Mouse (Mus musculus) hindbrain, postnatal 0 days (tissue): ENCODE data around the gene Dusp1. TPM values are rescaled to one million over a fixed set of nuclear protein-coding genes. Genes with fewer than 3 reads are reported as not detected.

Source experiments
- ATAC-seq: fragments of 200-750 bp; cut with Nextera tagmentation; 2 replicates; pipeline ENCODE4 v1.8.0; 2017; ENCODE audit warnings: mild to moderate bottlenecking, moderate TSS enrichment, moderate library complexity
- DNase-seq: peaks from one replicate; pipeline ENCODE4 v3.0.0-alpha.2; 2015; ENCODE audit warnings: low spot score
- H3K27ac ChIP-seq: fragments of 300-500 bp; sonication (generic); 2 replicates; pipeline ENCODE4 v1.5.1; 2014; ENCODE audit warnings: mild to moderate bottlenecking
- H3K27me3 ChIP-seq: fragments of 300-500 bp; sonication (generic); 2 replicates; pipeline ENCODE4 v1.6.1; 2014; ENCODE audit warnings: low read length, mixed read lengths; ENCODE audit not compliant: insufficient read depth
- H3K36me3 ChIP-seq: fragments of 300-500 bp; sonication (generic); 2 replicates; pipeline ENCODE4 v1.6.1; 2014; ENCODE audit warnings: low read length, mixed read lengths; ENCODE audit not compliant: insufficient read depth
- H3K4me1 ChIP-seq: fragments of 300-500 bp; sonication (generic); 2 replicates; pipeline ENCODE4 v1.6.1; 2014; ENCODE audit warnings: antibody characterized with exemption, low read length, mixed read lengths; ENCODE audit not compliant: insufficient read depth
- H3K4me2 ChIP-seq: fragments of 300-500 bp; sonication (generic); 2 replicates; pipeline ENCODE4 v1.6.1; 2014; ENCODE audit warnings: low read depth, mild to moderate bottlenecking, low read length, moderate library complexity, mixed read lengths
- H3K4me3 ChIP-seq: fragments of 300-500 bp; sonication (generic); 2 replicates; pipeline ENCODE4 v1.5.1; 2014; ENCODE audit warnings: low read length
- H3K9ac ChIP-seq: fragments of 300-500 bp; sonication (generic); replicated peaks from 2 replicates; pipeline ENCODE4 v1.6.1; 2014; ENCODE audit warnings: mild to moderate bottlenecking, low read length, moderate library complexity, mixed read lengths
- H3K9me3 ChIP-seq: fragments of 300-500 bp; sonication (generic); 2 replicates; pipeline ENCODE4 v1.6.1; 2016; ENCODE audit warnings: low read length, mixed read lengths
- CTCF ChIP-seq: IDR thresholded peaks from 2 replicates; pipeline ENCODE4 v1.5.1; 2016; ENCODE audit warnings: antibody characterized with exemption, control low read depth, low read depth
- WGBS: fragments of 180-500 bp; shearing (Covaris S2); extraction: QIAGEN DNeasy Blood & Tissue Kit; methylation state at CpG from one replicate; pipeline ENCODE4 v1.1.7; 2014; 5-methylcytosine and 5-hydroxymethylcytosine counted together
- polyA plus RNA-seq: library from polyadenylated mRNA; unstranded; fragments of >200 nt; fragmentation: Nextera tagmentation; extraction: Ambion mirVana; gene quantifications from 2 replicates; pipeline ENCODE4 v1.2.1, GENCODE M21; 2015
- total RNA-seq: library from RNA; depleted of rRNA; stranded (reverse); fragments of >200 nt; gene quantifications from 2 replicates; pipeline ENCODE4 v1.2.3, GENCODE M21; 2014

Dusp1 gene
- total and polyA plus RNA-seq, 2 experiments from 2014 or later, result 27.0 to 51.4 TPM

DNA sequence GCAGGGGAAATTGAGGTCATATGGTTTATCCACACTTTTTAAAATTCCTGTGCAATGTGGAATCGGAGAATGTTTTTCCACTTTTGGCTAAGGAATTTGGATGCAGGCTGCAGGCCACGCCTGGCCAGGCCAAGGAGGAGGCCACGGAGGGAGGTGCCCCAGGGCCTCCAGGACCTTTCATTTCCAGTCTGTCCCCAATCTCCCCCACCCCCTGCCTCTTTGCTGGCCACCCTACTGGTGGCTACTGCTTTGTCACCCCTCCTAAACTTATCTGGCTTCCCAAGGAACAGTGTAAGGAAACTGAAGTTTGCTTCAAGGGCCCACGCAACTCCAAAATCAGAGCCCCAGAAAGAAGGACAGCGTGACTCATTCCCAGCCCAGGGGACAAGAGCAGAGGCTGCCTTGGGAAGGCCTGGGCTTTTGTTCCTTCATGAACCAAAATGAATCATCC, 32.1 kb downstream of the Dusp1 start:
- no peaks in the 10 kb centered on the region for H3K36me3 ChIP-seq
- TF ChIP-seq CTCF, result no peak
- no peak overlapping the region for H3K4me3 ChIP-seq
- 87% methylated on average over 5 of the region's 5 CpGs for WGBS
- ATAC-seq, result no peak
- H3K4me1 ChIP-seq, result no peaks in the 10 kb centered on the region
- no peak overlapping the region for H3K27ac ChIP-seq
- no peak overlapping the region for H3K9ac ChIP-seq
- H3K9me3 ChIP-seq, result no peaks in the 10 kb centered on the region
- no peak overlapping the region for H3K4me2 ChIP-seq
- DNase-seq, result no peak
- no peaks in the 10 kb centered on the region for H3K27me3 ChIP-seq

- H3K9ac ChIP-seq, result no peak overlapping the region
- H3K36me3 ChIP-seq, result no peaks in the 10 kb centered on the region
- H3K4me1 ChIP-seq, result no peaks in the 10 kb centered on the region
- H3K9me3 ChIP-seq, result no peaks in the 10 kb centered on the region
- TF ChIP-seq CTCF, result no peak
- H3K27me3 ChIP-seq, result no peaks in the 10 kb centered on the region
- ATAC-seq (no peak), DNase-seq (no peak)
- no peak overlapping the region for H3K4me2 ChIP-seq
- WGBS, result 84% methylated on average over 6 of the region's 6 CpGs
- no peak overlapping the region for H3K4me3 ChIP-seq
- H3K27ac ChIP-seq, result no peak overlapping the region
Measured at GRCm38 (mm10) chr17:26528751-26529150, 33.2 kb downstream of the Dusp1 start.

- TF ChIP-seq CTCF, result no peak
- Histone ChIP-seq H3K4me2 (no peak overlapping the region), H3K4me3 (no peak overlapping the region), H3K27ac (no peak overlapping the region), H3K4me1 (no peaks in the 10 kb centered on the region), H3K9me3 (no peaks in the 10 kb centered on the region), H3K9ac (no peak overlapping the region), H3K27me3 (no peaks in the 10 kb centered on the region), H3K36me3 (no peaks in the 10 kb centered on the region)
- DNase-seq (no peak), ATAC-seq (no peak)
- 96% methylated on average over 9 of the region's 9 CpGs for WGBS
Measured at GRCm38 (mm10) chr17:26527291-26527690, 34.6 kb downstream of the Dusp1 start.

- Histone ChIP-seq H3K36me3 (no peaks in the 10 kb centered on the region), H3K4me3 (no peak overlapping the region), H3K4me1 (no peaks in the 10 kb centered on the region), H3K9me3 (no peaks in the 10 kb centered on the region), H3K27ac (no peak overlapping the region), H3K9ac (no peak overlapping the region), H3K4me2 (no peak overlapping the region), H3K27me3 (no peaks in the 10 kb centered on the region)
- 35% methylated on average over 7 of the region's 7 CpGs for WGBS
- TF ChIP-seq CTCF, result no peak
- DNase-seq (peak; percentile 68), ATAC-seq (peak; percentile 72; the same call in 1 of the 2 replicates)
Measured at GRCm38 (mm10) chr17:26525316-26525715, 36.6 kb downstream of the Dusp1 start.

GRCm38 (mm10) chr17:26524801-26525200, 37.1 kb downstream of the Dusp1 start:
- Histone ChIP-seq H3K4me2 (no peak overlapping the region), H3K9me3 (no peaks in the 10 kb centered on the region), H3K27me3 (no peaks in the 10 kb centered on the region), H3K4me1 (no peaks in the 10 kb centered on the region), H3K4me3 (no peak overlapping the region), H3K27ac (no peak overlapping the region), H3K36me3 (no peaks in the 10 kb centered on the region), H3K9ac (no peak overlapping the region)
- no peak for TF ChIP-seq CTCF
- DNase-seq (no peak), ATAC-seq (no peak)
- WGBS, result 79% methylated on average over 4 of the region's 4 CpGs

DNA sequence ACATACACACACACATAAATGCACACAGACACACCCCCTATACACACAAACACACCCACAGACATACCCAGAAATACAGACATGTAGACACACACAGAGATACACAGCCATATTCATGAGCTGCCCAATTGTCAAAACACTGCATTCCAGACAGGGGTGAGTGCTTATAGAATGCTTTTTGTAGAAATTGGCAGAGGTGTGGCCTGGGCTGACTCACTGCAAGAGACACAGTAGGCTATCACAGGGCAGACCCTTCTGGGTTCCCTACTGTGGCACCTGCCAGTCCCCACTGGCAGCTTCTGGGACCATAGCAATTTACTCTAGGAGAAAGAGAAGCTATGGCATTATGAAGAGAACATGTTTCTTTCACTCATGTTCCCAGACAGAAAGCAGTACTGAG, 37.6 kb downstream of the Dusp1 start:
- H3K9ac ChIP-seq, result no peak overlapping the region
- no peak overlapping the region for H3K4me2 ChIP-seq
- TF ChIP-seq CTCF, result no peak
- no peak overlapping the region for H3K4me3 ChIP-seq
- no peak overlapping the region for H3K27ac ChIP-seq
- no peak for ATAC-seq
- H3K27me3 ChIP-seq, result no peaks in the 10 kb centered on the region
- H3K4me1 ChIP-seq, result no peaks in the 10 kb centered on the region
- no peaks in the 10 kb centered on the region for H3K36me3 ChIP-seq
- no peaks in the 10 kb centered on the region for H3K9me3 ChIP-seq
- DNase-seq, result no peak

DNA sequence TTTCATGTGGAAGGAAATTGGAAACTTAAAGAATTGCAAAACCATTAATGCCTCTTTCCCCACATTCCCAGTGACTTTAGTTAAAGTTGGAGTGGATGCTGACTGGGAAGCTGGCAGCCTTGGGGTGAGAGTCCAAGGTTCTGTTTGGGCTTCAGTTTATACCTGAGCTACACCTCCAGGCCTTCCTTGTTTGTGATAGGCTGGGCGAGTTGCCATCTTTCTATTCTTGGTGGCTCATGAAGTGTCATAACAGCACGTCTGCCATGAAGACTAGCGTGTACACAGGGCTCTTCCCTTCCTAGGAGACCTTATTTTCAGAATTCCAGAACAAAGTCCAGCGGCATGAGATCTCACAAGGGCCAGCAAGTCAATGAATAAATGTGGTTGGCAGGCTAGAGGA, 39.2 kb downstream of the Dusp1 start:
- Histone ChIP-seq H3K27me3 (no peaks in the 10 kb centered on the region), H3K4me3 (no peak overlapping the region), H3K9me3 (no peaks in the 10 kb centered on the region), H3K9ac (no peak overlapping the region), H3K4me2 (no peak overlapping the region), H3K27ac (no peak overlapping the region), H3K4me1 (no peaks in the 10 kb centered on the region), H3K36me3 (no peaks in the 10 kb centered on the region)
- TF ChIP-seq CTCF, result no peak
- DNase-seq, result no peak
- no peak for ATAC-seq
- WGBS, result 70% methylated on average over 4 of the region's 4 CpGs
